Mouse (Mus musculus) bone marrow macrophage, adult 2 months (primary cell): ENCODE data around the gene Arl9.

Source experiments
- CTCF ChIP-seq: IDR thresholded peaks from 2 replicates; pipeline ENCODE4 v1.5.1; 2012; ENCODE audit warnings: low read depth, mild to moderate bottlenecking, low read length, moderate library complexity
- POLR2A ChIP-seq: IDR thresholded peaks from 2 replicates; pipeline ENCODE4 v1.6.1; 2012; ENCODE audit warnings: mild to moderate bottlenecking, low read depth, low read length, borderline replicate concordance

DNA sequence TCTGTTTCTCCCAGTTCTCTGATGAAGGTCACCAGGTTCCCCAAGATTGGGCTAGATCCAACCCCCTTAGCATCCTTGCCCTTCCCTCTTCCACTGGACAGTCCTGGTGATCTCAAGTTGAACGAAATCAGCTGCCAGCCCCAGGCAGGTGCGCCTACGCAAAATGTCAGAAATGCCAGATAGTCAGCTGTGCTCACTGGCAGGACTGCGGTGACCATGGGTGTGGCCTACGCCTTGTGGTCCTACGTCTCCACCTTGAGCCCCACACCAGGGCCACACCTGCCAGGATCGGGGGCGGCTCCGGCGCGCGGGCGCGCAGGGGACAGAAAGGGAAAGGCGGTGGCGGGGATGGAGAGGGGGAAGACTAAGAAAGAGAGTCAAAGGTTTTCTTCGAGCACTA, 2.7 kb upstream of the Arl9 start:
- TF ChIP-seq CTCF = no peak
- no peak for TF ChIP-seq POLR2A
